Comparison of ENCODE assay signal across 9 mouse cellular contexts in genomic region chr2:5241469-5241897, GRCm38 (mm10).
A peak's percentile ranks its signal among the peaks of the same experiment; 100 is the strongest.
DNase-seq lines count a peak whose midpoint lies in the region; ATAC-seq and TF ChIP-seq lines count a peak whose summit lies in the region.
"Had no signal": no experiment of that assay in that cellular context is flagged by ENCODE, and none has a peak within 500 bp of the region (broad histone marks: within the 10 kb centered on the region; RNA-seq: fewer than 3 reads in every experiment).

No protein-coding gene starts in this region.

- H3K9me3 ChIP-seq in limb, embryonic 13.5 days = no peaks in the 10 kb centered on the region
- no peaks in the 10 kb centered on the region for H3K9me3 ChIP-seq in limb, embryonic 10.5 days (replicated peaks)

- no peak for DNase-seq in limb, embryonic 10.5 days (ENCODE audit: low spot score)
- DNase-seq in cerebellum, adult 8-10 months = peak; percentile 38
- peak; percentile 18 to 24 for DNase-seq in gastrocnemius, adult 8-10 months (ENCODE audit: low spot score in 2 of 2)
- peak; percentile 71 to 79 for DNase-seq in layer of hippocampus, adult 2 months (ENCODE audit: low spot score in 2 of 2)
- DNase-seq in right cerebral cortex, adult 18-20 months = peak; percentile 74
- DNase-seq in embryo, embryonic 11 days = no peak
- no peak for DNase-seq in thymus, postnatal 0 days (ENCODE audit: low spot score)

- H3K36me3 ChIP-seq in limb, embryonic 13.5 days = no peaks in the 10 kb centered on the region
- H3K36me3 ChIP-seq in limb, embryonic 10.5 days = no peaks in the 10 kb centered on the region

- peak; percentile 24; the same call in 1 of the 2 replicates for TF ChIP-seq CTCF in layer of hippocampus, adult 2 months (conservative IDR thresholded peaks at IDR 0.05)

- no peak overlapping the region for H3K4me2 ChIP-seq in limb, embryonic 13.5 days (replicated peaks)

- no peak overlapping the region for H3K9ac ChIP-seq in limb, embryonic 13.5 days

- H3K27me3 ChIP-seq in limb, embryonic 13.5 days = no peaks in the 10 kb centered on the region
- H3K27me3 ChIP-seq in limb, embryonic 10.5 days (ENCODE audit: low read depth, poor library complexity, severe bottlenecking) = no peaks in the 10 kb centered on the region
- H3K27me3 ChIP-seq: Patski had no signal

- no peak overlapping the region for H3K4me3 ChIP-seq in limb, embryonic 13.5 days
- H3K4me3 ChIP-seq in limb, embryonic 10.5 days = no peak overlapping the region
- no peak overlapping the region for H3K4me3 ChIP-seq in layer of hippocampus, adult 2 months

- peaks cover 37% of the 10 kb centered on the region for H3K4me1 ChIP-seq in limb, embryonic 13.5 days
- peaks cover 7% of the 10 kb centered on the region for H3K4me1 ChIP-seq in limb, embryonic 10.5 days

- 30% methylated on average over 6 of the region's 6 CpGs for WGBS in limb, embryonic 13.5 days
- 84% methylated on average over 6 of the region's 6 CpGs for WGBS in limb, embryonic 10.5 days

- H3K27ac ChIP-seq in limb, embryonic 13.5 days = peak overlapping the region; percentile 15; the same call in 1 of the 2 replicates
- H3K27ac ChIP-seq in limb, embryonic 10.5 days = no peak overlapping the region
- H3K27ac ChIP-seq in layer of hippocampus, adult 2 months = peak overlapping the region; percentile 75

- ATAC-seq in limb, embryonic 13.5 days (ENCODE audit: low FRiP score, low read depth) = peak; percentile 75
- ATAC-seq: Patski had no signal

Comparison
In these comparisons a context has a peak if more than half of its experiments do, and no peak if none do; other contexts are left out.
1. DNase-seq: peak in cerebellum, adult 8-10 months (single experiment), gastrocnemius, adult 8-10 months (2 of 2), layer of hippocampus, adult 2 months (2 of 2) and right cerebral cortex, adult 18-20 months (single experiment); none in limb, embryonic 10.5 days (single experiment), embryo, embryonic 11 days (single experiment) and thymus, postnatal 0 days (single experiment).